Mouse (Mus musculus): ENCODE measurements around the gene Fam117b.

- TF ChIP-seq CTCF (IDR thresholded peaks at IDR 0.05; ENCODE audit: borderline replicate concordance, insufficient read depth, low read length) (no peak), POLR2A (IDR thresholded peaks at IDR 0.05; ENCODE audit: low read depth, low read length) (no peak)
Measured at GRCm38 (mm10) chr1:59888018-59888417, 24.8 kb upstream of the Fam117b start.
